Mouse (Mus musculus) thymus, postnatal 4 days (tissue): ENCODE results near the gene Pgpep1.

Source experiments
- DNase-seq: peaks from one replicate; pipeline ENCODE4 v3.0.0; 2021

Gene Pgpep1

DNA sequence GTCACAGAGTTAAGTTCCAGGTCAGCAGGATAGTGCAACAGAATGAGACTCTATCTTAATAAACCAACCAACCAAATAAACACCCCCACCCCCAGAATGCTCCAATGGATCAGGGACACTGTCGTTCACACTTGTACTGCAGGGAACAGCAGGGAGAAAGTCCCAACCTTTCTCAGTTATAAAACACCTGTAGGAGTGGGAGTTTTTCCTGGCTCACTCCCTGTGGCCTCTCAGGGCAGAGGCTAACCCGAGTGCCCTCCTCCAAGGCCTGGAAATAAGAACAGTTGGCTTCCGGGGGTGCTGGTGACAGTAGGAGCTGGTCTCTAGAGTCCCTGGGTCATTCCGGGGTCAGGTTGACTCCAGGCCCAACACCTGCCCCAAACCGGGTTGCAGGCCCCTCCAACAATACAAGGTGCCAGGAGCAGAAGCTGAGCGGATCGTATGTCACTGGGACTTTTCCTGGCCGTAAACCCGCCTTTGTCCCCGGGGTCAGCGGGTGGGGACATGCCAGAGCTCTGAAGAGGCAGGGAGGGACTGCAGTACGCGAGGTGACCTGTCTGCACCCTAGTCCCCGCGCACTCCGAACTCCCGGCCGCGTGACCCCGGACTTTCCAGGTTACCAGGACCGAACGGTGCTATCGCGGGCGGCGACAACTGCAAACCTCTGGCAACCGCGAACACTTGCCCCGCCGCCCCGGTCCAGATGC is 1.1 kb downstream of the Pgpep1 start:
- DNase-seq: peak; percentile 8

GRCm38 (mm10) chr8:70657739-70658138 is 2.4 kb downstream of the Pgpep1 start:
- DNase-seq: no peak

- no peak for DNase-seq
Measured at GRCm38 (mm10) chr8:70657214-70657613, 3.0 kb downstream of the Pgpep1 start.

GRCm38 (mm10) chr8:70656193-70656790 is 3.9 kb downstream of the Pgpep1 start:
- peak; percentile 7 for DNase-seq

DNA sequence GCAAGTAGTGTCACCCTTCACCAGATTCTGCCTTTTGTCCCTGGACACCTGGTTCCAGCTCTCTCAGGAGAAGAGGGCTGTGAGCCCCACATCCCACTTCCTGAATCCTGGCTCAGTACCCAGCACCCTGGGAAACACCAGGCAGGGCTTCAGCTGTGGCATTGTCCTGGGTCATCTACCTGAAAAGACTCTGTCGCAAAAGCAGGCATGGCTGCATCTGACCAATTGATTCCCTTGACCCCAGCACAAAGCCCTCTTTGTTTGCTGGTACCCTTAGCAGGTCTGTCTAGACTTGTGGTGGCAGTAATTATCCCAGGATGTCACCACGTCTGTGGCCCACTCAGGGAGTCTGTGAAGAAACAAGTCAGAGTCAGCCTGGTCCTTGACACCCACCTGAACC is 4.7 kb downstream of the Pgpep1 start:
- no peak for DNase-seq

GRCm38 (mm10) chr8:70654121-70654520 is 6.1 kb downstream of the Pgpep1 start:
- DNase-seq: peak; percentile 8

GRCm38 (mm10) chr8:70653226-70653625 is 7.0 kb downstream of the Pgpep1 start:
- DNase-seq: peak; percentile 78

DNA sequence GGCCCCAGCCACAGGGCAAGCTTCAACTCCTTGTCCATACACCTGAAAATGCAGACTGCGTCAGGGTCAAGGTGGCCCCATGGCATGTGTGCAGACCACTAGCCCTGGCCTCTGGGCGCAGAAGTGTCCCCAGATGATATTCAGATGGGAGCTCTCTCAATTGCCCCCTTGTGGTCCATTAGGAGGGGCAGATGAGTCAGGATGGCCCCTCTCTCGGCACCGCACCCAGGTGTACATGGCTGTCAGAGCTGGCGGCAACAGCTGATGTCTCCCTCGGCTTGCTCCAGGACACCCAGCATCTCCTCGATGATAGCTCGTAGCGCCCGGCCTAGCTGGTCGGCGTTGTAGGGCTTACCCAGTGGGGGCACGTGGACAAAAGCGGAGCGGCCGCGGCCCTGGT is 9.8 kb downstream of the Pgpep1 start:
- peak; percentile 8 for DNase-seq

GRCm38 (mm10) chr8:70649324-70649723 is 10.9 kb downstream of the Pgpep1 start:
- DNase-seq: no peak

DNA sequence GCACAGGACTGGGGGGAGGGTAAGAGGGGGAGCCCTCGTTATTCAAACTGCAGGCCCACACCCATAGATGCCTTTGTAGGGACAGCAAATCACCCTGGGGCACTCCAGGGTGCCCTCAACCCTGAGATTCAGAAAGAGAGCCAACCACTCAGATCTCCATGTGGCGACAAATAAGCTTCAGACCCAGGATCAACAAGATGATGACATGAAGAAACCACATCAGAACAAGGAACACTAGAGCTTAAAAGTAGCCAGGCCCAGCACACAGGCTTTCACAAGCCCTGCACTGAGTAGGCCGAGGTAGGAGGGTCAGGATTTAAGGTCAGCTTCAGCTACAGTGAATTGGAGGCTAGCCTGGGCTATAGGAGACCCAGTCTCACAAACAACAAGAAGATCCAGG is 11.3 kb downstream of the Pgpep1 start:
- no peak for DNase-seq

GRCm38 (mm10) chr8:70648164-70648442 is 12.1 kb downstream of the Pgpep1 start:
- DNase-seq: no peak

GRCm38 (mm10) chr8:70647343-70648163 is 12.6 kb downstream of the Pgpep1 start:
- DNase-seq: no peak

- no peak for DNase-seq
Measured at GRCm38 (mm10) chr8:70646775-70647174, 13.4 kb downstream of the Pgpep1 start.

DNA sequence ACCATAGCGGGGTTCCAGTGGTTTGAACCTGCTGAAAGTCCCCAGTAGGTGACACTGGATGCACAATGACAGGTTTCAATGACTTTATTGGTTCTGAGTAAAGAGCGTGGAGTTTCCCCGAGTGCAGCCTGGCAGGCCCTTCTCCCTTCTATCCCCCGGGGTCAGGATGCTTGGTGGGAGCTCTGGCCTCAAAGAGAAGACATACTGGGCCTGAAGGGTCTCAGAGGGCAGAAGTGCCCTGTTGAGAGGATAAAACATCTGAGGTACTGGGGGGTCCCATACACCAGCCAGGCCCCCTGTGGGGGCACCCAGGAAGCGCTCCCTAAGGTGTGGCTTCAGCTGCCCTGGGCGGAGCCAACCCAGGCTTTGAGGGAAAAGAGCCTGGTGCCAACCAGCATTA is 13.8 kb downstream of the Pgpep1 start:
- DNase-seq: no peak

DNA sequence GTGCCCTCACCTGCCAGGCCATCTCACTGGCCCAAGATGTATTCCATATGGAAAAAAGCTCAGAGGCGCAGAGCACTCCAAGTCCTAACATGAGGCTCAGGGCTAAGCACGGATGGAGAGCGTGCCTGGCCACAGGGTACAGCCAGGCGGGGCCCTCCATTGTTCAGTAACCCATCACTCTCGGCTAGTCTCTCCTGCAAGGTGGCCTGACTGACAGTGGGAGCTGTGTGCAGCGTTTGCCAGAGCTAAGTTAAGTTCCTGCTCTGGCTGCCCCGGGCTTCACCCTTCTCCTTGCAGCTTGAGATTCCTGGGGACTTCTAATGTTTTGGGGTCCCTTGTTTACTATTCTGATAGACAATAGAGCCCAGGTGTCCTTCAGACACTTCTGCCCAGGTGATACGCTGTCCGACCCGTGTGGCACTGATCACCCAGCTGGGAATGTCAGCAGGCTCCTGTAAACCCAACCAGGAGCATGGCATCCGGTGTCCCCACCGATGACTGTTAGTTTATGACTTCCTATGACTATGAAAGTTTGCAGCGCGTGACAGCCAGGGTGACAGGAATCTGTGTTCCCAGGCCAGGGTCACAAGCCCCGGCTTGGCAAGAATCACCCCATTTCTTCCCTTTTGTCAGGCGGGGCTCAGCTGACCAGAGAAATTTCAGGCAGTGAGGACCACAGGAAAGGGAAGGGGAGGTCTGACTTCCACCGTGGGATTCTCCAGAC is 14.5 kb downstream of the Pgpep1 start:
- no peak for DNase-seq

DNA sequence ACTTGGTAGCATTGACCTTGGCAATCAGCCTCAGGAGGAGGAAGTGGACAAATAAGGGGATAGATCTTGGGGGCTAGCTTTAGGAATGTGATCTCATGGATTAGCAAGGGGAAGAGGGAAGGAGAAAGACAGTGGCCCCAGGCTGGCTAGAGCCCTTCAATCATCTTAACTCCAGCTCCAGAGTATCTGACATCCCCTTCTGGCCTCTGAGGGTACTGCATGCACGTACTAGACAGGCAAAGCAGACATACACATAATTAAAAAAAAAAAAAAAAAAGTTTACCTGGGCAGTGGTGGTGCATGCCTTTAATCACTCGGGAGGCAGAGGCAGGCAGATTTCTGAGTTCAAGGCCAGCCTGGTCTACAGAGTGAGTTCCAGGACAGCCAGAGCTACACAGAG is 16.1 kb downstream of the Pgpep1 start:
- DNase-seq: peak; percentile 77

DNA sequence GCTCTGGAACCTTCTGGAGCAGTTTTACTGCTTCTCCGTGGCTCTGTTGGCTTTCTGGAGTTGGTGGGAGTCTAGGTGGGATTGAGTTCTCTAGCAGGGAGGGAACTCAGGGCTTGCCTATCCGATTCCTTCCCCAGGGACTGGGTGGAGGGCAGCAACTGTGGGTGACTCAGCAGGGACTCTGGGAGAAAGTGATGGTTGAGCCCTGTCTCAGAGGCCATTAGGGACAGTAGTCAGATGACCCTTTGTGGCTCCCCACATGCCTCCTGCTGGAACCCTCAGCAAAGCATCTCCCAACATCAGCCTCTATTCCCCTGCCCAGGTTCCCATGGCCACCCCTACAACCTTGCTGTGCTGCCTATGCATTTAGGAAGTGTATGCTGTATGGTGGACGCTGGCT is 17.2 kb downstream of the Pgpep1 start:
- DNase-seq: no peak

- DNase-seq: no peak
Measured at GRCm38 (mm10) chr8:70638752-70639151, 21.4 kb downstream of the Pgpep1 start.

GRCm38 (mm10) chr8:70636838-70637237 is 23.4 kb downstream of the Pgpep1 start:
- no peak for DNase-seq

DNA sequence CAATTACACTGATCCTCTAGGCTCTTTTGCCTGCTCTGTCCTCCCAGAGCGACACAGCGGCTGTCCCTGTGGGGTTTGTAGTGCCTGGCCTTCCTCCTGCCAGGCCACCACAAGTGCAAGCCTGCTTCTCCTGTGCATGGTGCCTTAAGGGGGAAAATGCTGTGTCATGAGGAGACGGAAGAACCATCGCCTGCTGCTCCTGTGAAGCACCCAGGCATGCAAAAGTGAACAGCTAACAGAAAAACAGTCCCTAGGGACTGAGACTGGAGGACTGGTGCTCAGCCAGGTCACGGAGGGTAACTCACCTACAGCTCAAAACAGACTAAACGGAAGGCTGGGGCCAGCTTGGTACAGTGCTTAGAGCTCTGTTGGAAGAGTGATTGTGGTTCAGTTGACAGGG is 24.7 kb downstream of the Pgpep1 start:
- no peak for DNase-seq

GRCm38 (mm10) chr8:70634066-70634465 is 26.1 kb downstream of the Pgpep1 start:
- DNase-seq: no peak

GRCm38 (mm10) chr8:70632346-70632892 is 27.8 kb downstream of the Pgpep1 start, which contains the start of gene Gdf15:
TSS of gene Gdf15 (minus strand) at chr8:70632456.
- no peak for DNase-seq

- DNase-seq: no peak
Measured at GRCm38 (mm10) chr8:70631436-70631835, 28.8 kb downstream of the Pgpep1 start.
